Mouse (Mus musculus): ENCODE measurements at regions not wholly inside any gene's neighbourhood (a gene's known extent, or its start where the extent isn't known, plus 50 kb on each side); places are given as distances from the start of the nearest gene placed in this dataset.

DNA sequence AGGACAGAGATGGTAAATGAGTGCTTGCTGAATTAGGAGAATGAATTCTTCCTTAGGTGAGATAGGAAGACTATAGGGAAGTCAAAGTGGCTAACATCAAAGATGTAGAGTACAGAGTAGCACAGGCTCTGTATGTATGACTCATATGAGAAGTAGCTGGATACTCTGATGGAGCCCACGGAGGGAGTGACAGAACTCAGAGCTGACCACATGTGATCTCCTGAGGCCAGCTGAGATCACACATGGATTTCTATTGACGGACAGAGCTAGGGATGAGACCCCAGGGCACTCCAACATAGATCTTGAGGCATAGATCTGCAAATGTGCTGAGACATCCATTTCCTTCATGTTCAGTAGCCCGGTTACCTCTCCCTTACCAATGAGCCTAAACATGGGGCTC, 66.0 kb downstream of the Cops8 start:
- Histone ChIP-seq H3K4me1 (ENCODE audit: control insufficient read depth, insufficient read depth, low read length) (no peaks in the 10 kb centered on the region), H3K27me3 (ENCODE audit: control insufficient read depth, insufficient read depth, low read length) (no peaks in the 10 kb centered on the region), H3K27ac (ENCODE audit: insufficient read depth, low read length) (no peak overlapping the region), H3K4me3 (replicated peaks; ENCODE audit: insufficient read depth, low read depth, low read length) (no peak overlapping the region)
- 90% methylated on average over 3 of the region's 3 CpGs for WGBS
- no peak for DNase-seq
- TF ChIP-seq POLR2A (IDR thresholded peaks at IDR 0.05; ENCODE audit: borderline replicate concordance, insufficient read depth, low read length): no peak
- TF ChIP-seq CTCF (IDR thresholded peaks at IDR 0.05; ENCODE audit: borderline replicate concordance, insufficient read depth, low read depth, low read length): no peak

GRCm38 (mm10) chr1:90669237-90669636, 66.5 kb downstream of the Cops8 start:
- Histone ChIP-seq H3K4me3 (replicated peaks; ENCODE audit: insufficient read depth, low read depth, low read length) (no peak overlapping the region), H3K27ac (ENCODE audit: insufficient read depth, low read length) (no peak overlapping the region), H3K4me1 (ENCODE audit: control insufficient read depth, insufficient read depth, low read length) (no peaks in the 10 kb centered on the region), H3K27me3 (ENCODE audit: control insufficient read depth, insufficient read depth, low read length) (no peaks in the 10 kb centered on the region)
- WGBS: 73% methylated on average over 1 of the region's 1 CpGs
- no peak for TF ChIP-seq POLR2A (IDR thresholded peaks at IDR 0.05; ENCODE audit: borderline replicate concordance, insufficient read depth, low read length)
- TF ChIP-seq CTCF (IDR thresholded peaks at IDR 0.05; ENCODE audit: borderline replicate concordance, insufficient read depth, low read depth, low read length): no peak
- DNase-seq: no peak

GRCm38 (mm10) chr1:90670346-90670745, 67.6 kb downstream of the Cops8 start:
- no peaks in the 10 kb centered on the region for H3K27me3 ChIP-seq (ENCODE audit: control insufficient read depth, insufficient read depth, low read length)

GRCm38 (mm10) chr1:90673751-90674150, 71.0 kb downstream of the Cops8 start:
- H3K27me3 ChIP-seq (ENCODE audit: control insufficient read depth, insufficient read depth, low read length): 0 out of 2 replicates have a peak, but pooled peaks cover 3% of the 10 kb centered on the region
- WGBS: 39% methylated on average over 2 of the region's 2 CpGs
- no peak overlapping the region for H3K4me3 ChIP-seq (replicated peaks; ENCODE audit: insufficient read depth, low read depth, low read length)
- no peak overlapping the region for H3K27ac ChIP-seq (ENCODE audit: insufficient read depth, low read length)
- no peaks in the 10 kb centered on the region for H3K4me1 ChIP-seq (ENCODE audit: control insufficient read depth, insufficient read depth, low read length)
- no peak for TF ChIP-seq CTCF (IDR thresholded peaks at IDR 0.05; ENCODE audit: borderline replicate concordance, insufficient read depth, low read depth, low read length)
- TF ChIP-seq POLR2A (IDR thresholded peaks at IDR 0.05; ENCODE audit: borderline replicate concordance, insufficient read depth, low read length): no peak
- DNase-seq: no peak

More at GRCm38 (mm10) chr1:90670346-90670745, 67.6 kb downstream of the Cops8 start:
- H3K4me1 ChIP-seq (ENCODE audit: control insufficient read depth, insufficient read depth, low read length): no peaks in the 10 kb centered on the region
- 19% methylated on average over 3 of the region's 3 CpGs for WGBS
- no peak overlapping the region for H3K27ac ChIP-seq (ENCODE audit: insufficient read depth, low read length)
- no peak for TF ChIP-seq POLR2A (IDR thresholded peaks at IDR 0.05; ENCODE audit: borderline replicate concordance, insufficient read depth, low read length)
- no peak for TF ChIP-seq CTCF (IDR thresholded peaks at IDR 0.05; ENCODE audit: borderline replicate concordance, insufficient read depth, low read depth, low read length)
- no peak overlapping the region for H3K4me3 ChIP-seq (replicated peaks; ENCODE audit: insufficient read depth, low read depth, low read length)
- no peak for DNase-seq

GRCm38 (mm10) chr1:90676192-90677006, 73.6 kb downstream of the Cops8 start:
- Histone ChIP-seq H3K4me1 (ENCODE audit: control insufficient read depth, insufficient read depth, low read length) (no peaks in the 10 kb centered on the region), H3K4me3 (replicated peaks; ENCODE audit: insufficient read depth, low read depth, low read length) (no peak overlapping the region), H3K27me3 (ENCODE audit: control insufficient read depth, insufficient read depth, low read length) (0 out of 2 replicates have a peak, but pooled peaks cover 3% of the 10 kb centered on the region), H3K27ac (ENCODE audit: insufficient read depth, low read length) (no peak overlapping the region)
- DNase-seq: no peak
- TF ChIP-seq POLR2A (IDR thresholded peaks at IDR 0.05; ENCODE audit: borderline replicate concordance, insufficient read depth, low read length): no peak
- TF ChIP-seq CTCF (IDR thresholded peaks at IDR 0.05; ENCODE audit: borderline replicate concordance, insufficient read depth, low read depth, low read length): no peak
- WGBS: 25% methylated on average over 9 of the region's 9 CpGs

DNA sequence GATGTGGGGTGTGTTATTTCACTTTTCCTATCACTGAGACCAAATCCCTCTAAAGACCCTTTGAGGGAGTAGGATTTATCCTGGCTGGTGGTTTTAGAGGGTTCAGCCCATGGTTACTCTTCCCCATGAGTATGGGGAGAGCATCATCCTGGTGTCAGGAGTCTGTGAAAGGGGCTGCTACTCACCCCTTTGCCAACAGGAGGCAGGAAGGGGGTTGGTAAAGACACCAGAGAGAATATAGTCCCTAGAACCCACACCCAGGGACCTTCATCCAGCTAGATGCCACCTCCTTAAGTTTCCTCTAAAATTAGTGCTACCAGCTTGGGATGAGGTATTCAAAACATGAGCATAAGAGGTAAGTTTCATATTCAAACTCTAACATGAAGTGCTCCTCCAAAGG, 74.4 kb downstream of the Cops8 start:
- H3K27me3 ChIP-seq (ENCODE audit: control insufficient read depth, insufficient read depth, low read length): 0 out of 2 replicates have a peak, but pooled peaks cover 3% of the 10 kb centered on the region
- no peaks in the 10 kb centered on the region for H3K4me1 ChIP-seq (ENCODE audit: control insufficient read depth, insufficient read depth, low read length)
- TF ChIP-seq CTCF (IDR thresholded peaks at IDR 0.05; ENCODE audit: borderline replicate concordance, insufficient read depth, low read depth, low read length): no peak
- no peak for TF ChIP-seq POLR2A (IDR thresholded peaks at IDR 0.05; ENCODE audit: borderline replicate concordance, insufficient read depth, low read length)
- H3K27ac ChIP-seq (ENCODE audit: insufficient read depth, low read length): no peak overlapping the region
- H3K4me3 ChIP-seq (replicated peaks; ENCODE audit: insufficient read depth, low read depth, low read length): no peak overlapping the region
- DNase-seq: no peak

DNA sequence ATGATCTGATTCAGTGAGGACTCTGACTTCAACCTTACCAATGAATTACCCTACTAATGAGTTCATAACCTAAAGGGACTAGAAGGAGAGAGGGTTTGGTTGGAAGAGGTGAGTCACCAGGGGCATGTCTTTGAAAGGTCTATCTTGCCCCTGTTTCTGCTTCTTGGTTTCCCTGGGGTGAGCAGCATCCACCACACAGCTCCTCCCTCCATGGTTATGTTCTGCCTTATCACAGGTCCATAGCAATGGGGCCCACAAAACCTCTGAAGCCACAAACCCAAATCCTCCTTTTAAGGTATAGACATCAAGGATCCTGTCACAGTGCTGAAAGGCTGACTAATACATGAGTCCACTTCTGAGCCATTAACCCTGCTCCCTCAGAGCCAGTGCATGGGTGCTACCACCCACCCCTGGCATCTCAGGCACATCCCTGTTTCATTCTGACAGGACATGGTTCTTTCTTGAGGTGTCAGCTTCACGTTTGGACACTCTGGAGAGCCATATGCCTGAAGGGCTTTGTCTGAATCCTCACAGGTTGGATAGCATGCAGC, 74.9 kb downstream of the Cops8 start:
- no peak for TF ChIP-seq CTCF (IDR thresholded peaks at IDR 0.05; ENCODE audit: borderline replicate concordance, insufficient read depth, low read depth, low read length)
- TF ChIP-seq POLR2A (IDR thresholded peaks at IDR 0.05; ENCODE audit: borderline replicate concordance, insufficient read depth, low read length): no peak
- Histone ChIP-seq H3K4me1 (ENCODE audit: control insufficient read depth, insufficient read depth, low read length) (no peaks in the 10 kb centered on the region), H3K27ac (ENCODE audit: insufficient read depth, low read length) (no peak overlapping the region), H3K27me3 (ENCODE audit: control insufficient read depth, insufficient read depth, low read length) (0 out of 2 replicates have a peak, but pooled peaks cover 3% of the 10 kb centered on the region), H3K4me3 (replicated peaks; ENCODE audit: insufficient read depth, low read depth, low read length) (no peak overlapping the region)
- DNase-seq: no peak
- WGBS: 59% methylated on average over 1 of the region's 1 CpGs

DNA sequence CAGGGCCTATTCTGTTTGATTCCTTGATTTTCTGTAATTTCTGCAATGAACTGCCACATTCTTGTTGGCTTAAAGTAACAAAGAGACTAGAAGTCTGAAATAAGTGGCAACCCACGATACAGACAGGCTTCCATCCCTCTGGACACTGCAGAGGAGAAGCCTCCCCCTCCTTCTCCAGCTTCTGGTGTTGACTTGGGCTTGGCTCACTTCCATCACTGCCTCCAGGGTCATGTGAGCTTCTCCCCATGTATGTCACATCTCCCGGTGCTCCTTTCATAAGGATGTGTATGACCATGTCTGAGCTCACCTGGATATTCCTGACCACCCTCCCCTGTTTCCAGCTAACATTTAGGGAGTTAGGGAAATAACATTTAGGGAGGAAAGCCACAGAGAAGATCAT, 75.6 kb downstream of the Cops8 start:
- DNase-seq: no peak
- Histone ChIP-seq H3K4me3 (replicated peaks; ENCODE audit: insufficient read depth, low read depth, low read length) (no peak overlapping the region), H3K27ac (ENCODE audit: insufficient read depth, low read length) (no peak overlapping the region), H3K27me3 (ENCODE audit: control insufficient read depth, insufficient read depth, low read length) (0 out of 2 replicates have a peak, but pooled peaks cover 3% of the 10 kb centered on the region), H3K4me1 (ENCODE audit: control insufficient read depth, insufficient read depth, low read length) (no peaks in the 10 kb centered on the region)
- 46% methylated on average over 2 of the region's 2 CpGs for WGBS
- TF ChIP-seq CTCF (IDR thresholded peaks at IDR 0.05; ENCODE audit: borderline replicate concordance, insufficient read depth, low read depth, low read length) (no peak), POLR2A (IDR thresholded peaks at IDR 0.05; ENCODE audit: borderline replicate concordance, insufficient read depth, low read length) (no peak)

Data from cerebellum, adult 2 months (tissue).